Mouse (Mus musculus): ENCODE results near the gene Foxq1.
A peak's percentile ranks its signal among the peaks of the same experiment; 100 is the strongest.

Gene Foxq1

DNA sequence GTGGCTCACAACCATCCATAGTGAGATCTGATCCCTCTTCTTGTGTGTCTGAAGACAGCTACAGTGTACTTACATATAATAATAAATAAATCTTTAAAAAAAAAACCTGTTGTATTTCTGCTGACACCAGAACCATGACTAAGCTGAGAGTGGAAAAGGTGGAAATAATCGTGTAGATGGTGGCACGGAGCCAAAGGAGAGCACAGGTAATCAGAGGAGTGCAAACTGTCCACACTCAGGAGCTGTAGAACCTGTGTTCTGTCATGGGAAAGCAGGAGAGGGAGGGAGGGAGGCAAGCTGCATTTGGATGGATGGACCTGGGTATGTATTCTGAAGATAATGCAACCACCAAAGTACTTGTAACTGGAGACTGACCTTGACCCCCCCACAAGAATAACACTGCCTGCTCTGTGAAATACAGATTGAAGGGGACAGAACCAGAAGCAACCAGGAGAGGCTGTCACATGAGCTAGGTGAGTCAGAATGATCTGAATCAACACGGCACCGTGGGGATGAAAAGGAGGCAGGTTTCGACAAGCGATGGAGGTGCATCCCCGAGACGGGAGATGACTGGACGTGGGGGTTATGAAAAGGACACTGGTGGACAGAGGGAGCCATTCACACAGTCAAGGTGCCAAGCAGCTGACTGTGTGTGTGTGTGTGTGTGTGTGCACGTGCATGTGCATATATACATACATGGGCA is 17.0 kb downstream of the Foxq1 start:
- DNase-seq (ENCODE audit: low read depth), result no peak

DNA sequence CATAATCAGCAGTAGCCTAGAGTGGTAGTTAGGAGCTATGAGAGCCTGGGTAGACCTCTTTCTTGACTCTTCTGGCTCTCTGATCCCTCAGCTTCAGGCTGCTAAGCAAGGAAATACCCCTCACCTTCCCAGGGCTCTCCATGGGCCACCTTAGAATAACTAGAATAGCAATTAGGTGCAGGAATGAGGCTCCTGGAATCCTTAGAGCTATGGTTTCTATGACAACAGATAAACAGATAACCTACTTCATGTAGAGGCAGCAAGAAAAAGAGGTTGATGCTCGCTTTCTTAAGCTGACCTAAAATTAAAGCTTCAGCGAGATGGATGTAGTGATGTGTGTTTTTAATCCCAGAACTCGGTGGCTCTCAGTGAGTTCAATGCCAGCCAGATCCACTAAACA is 18.7 kb downstream of the Foxq1 start:
- no peak for DNase-seq (ENCODE audit: low read depth)

DNA sequence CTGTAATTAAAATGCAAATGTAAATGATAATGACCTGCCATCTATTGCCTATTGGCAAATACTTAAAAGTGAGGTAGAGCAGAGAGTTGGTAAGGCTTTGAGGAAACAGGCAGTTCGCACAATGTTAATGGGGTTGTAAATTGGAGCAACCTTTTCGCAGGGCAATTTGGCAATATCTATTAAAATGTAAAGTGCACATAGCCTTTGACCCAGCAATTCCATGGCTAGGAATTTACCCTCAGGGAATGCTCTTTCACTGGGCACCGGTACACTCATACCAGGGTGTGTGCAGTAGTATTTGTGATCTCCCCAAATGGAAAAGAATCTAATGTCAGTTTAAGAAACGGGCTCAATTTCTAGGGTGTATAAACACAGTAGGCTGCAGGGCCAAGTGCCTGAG is 20.8 kb downstream of the Foxq1 start:
- DNase-seq (ENCODE audit: low read depth), result no peak

- no peak for DNase-seq (ENCODE audit: low read depth)
These were observed 21.6 kb downstream of the Foxq1 start for GRCm38 (mm10) chr13:31577576-31577975.

DNA sequence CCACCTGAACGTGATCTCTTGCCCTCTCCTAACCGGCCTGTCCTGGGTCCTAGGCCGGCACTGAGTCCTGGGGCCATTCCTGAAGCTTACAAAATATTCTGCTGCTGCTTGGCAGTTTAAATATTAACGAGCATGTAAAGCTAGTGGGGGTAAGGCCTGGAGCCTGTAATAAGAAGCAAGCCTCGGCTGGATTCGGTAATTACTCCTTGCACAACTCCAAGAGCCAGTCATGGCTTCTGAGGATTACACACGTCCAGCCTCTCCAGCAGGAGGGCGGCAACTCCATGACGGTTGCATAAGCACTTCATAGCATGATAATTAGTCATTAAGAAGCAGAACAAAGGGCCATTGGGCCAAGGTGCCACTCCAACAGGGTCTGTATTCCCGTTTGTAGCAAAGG is 22.5 kb downstream of the Foxq1 start:
- peak; percentile 29 for DNase-seq (ENCODE audit: low read depth)

DNA sequence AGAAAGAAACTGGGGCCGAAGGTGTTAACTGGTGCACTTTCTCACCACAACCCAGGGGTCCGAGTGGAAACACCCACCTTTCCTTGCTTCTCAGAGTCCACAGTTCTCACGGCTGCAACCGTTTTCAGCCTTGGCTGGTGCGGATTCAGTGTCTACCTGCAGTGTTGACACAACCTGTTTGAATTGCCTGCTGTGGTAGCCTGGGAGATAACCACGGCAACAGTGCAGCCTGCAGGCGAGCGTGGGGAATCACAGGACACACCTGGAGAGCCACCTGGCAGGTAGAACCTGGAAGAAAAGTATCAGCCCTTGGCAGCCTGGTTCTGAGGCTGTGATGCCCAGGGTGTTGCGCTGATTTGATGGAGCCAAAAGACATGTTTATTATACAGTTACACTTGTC is 23.9 kb downstream of the Foxq1 start:
- DNase-seq (ENCODE audit: low read depth), result no peak

- peak; percentile 58 for DNase-seq (ENCODE audit: low read depth)
These were observed 31.4 kb downstream of the Foxq1 start for GRCm38 (mm10) chr13:31587341-31587740.

DNA sequence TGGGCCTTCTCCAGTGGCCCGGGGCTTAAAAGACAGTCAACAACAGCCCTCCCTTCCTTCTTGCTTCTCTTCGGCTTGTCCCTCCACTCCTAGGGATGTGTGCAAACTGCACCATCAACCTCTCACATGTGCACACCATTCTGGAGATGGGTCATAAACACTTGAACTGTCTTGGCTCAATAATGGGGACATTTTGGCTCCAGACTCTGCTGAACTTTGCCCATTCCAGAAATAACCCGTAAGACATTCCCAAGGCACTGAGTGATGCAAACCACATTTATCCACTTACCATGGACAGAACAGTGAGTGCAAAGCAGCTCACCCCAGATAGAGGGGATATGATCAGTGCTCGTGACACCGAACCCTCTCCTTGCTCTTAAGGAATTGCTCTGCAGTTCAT is 43.6 kb downstream of the Foxq1 start:
- DNase-seq (ENCODE audit: low read depth), result peak; percentile 80

DNA sequence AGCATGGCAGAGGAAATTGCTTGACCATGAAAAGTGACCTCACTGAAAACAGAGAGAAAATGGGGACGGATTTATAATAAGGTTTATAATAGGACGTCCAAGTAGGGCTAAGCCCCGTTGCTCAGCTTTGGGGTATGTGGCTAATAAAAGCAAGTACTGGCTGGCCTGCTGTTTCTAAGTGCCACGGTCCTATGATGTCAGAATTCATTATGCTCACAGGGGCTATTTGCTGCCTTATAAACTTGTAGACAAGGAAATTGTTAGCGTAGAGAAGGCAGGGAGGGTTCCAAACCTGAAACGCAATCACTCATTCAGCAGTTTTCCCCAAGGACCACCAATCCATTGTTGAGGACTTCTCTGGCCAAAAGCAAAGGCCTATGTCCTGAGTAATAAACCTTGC is 48.0 kb downstream of the Foxq1 start:
- DNase-seq (ENCODE audit: low read depth), result peak; percentile 63
